Mouse (Mus musculus) adrenal gland, adult 8-10 months (tissue): ENCODE measurements at regions not wholly inside any gene's neighbourhood (a gene's known extent, or its start where the extent isn't known, plus 50 kb on each side); places are given as distances from the start of the nearest gene placed in this dataset.
A peak's percentile ranks its signal among the peaks of the same experiment; 100 is the strongest.
"Not testable (repeated sequence)": the region's sequence is repeated elsewhere in the genome, so short reads cannot be mapped to it uniquely, and the experiment has no call there.

Source experiments
- DNase-seq: peaks from one replicate; pipeline ENCODE4 v3.0.0; 2022

GRCm38 (mm10) chr1:30751138-30751907 is 122.4 kb downstream of the Phf3 start:
- DNase-seq: no peak

- no peak for DNase-seq
These were observed 131.8 kb downstream of the Phf3 start for GRCm38 (mm10) chr1:30741955-30742354.

- no peak for DNase-seq
These were observed 132.9 kb downstream of the Phf3 start for GRCm38 (mm10) chr1:30740831-30741230.

- DNase-seq: no peak
These were observed 152.2 kb downstream of the Phf3 start for GRCm38 (mm10) chr1:30721519-30721918.

- no peak for DNase-seq
These were observed 152.9 kb downstream of the Phf3 start for GRCm38 (mm10) chr1:30720829-30721228.

DNA sequence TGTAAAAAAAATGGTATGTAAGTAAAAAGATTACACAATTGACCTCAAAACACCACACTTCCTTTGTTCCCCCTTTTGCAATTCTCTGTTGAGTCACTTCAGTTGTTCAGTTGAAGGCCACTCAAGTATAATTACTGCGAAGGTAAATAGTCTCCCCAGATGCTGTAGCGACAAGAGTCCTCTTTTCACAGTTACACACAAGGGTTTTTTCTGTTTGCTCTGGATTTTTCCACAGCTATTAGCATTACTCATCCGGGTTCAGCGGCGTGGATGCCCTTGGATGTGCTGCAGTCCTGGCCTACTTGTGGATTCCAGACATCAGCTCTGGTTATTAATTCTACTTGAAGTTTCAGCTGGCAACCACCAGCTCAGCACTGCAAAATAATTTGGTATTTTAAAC is 155.1 kb downstream of the Phf3 start:
- peak; percentile 76 for DNase-seq

DNA sequence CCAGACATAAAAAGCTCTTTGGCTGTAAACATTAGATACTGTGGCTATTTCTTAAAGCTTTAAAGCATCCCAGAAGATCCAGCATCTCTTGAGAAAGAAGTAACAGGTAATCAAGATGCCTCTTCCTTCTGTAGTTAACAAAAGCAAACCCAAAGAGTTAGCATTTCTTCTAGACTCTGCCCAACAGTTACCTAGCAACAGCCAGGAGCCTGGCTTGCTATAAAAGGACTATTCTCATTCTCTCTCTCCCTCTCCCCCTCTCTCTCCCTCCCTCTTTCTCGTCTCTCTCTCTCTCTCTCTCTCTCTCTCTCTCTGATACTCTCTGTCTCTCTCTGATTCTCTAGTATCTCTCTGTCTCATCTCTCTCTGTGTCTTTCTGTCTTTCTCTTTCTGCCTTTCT is 157.4 kb downstream of the Phf3 start:
- no peak for DNase-seq

- DNase-seq: no peak
These were observed 172.6 kb downstream of the Phf3 start for GRCm38 (mm10) chr1:30701116-30701515.

GRCm38 (mm10) chr1:30700399-30701081 is 173.2 kb downstream of the Phf3 start:
- no peak for DNase-seq

DNA sequence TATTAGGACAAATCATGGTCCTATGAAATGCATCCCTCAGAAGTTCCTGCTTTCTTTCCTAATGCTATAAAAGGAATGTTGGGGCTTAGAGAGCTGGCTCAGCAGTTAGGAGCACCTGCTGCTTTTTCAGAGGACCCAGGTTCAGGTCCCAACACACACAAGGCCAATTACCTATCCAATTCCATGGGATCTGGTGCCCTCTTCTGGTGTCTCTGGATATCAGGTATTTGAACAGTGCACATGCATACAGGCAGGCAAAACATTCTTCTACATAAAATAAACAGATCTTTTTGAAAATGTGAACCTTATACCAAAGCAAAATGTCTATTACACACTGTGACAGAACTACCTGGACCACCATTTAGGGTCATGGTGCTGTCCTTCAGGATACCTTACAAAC is 177.4 kb downstream of the Phf3 start:
- DNase-seq: no peak

GRCm38 (mm10) chr1:30685318-30685717 is 188.4 kb downstream of the Phf3 start:
- DNase-seq: no peak

- no peak for DNase-seq
These were observed 189.8 kb downstream of the Phf3 start for GRCm38 (mm10) chr1:30683889-30684288.

DNA sequence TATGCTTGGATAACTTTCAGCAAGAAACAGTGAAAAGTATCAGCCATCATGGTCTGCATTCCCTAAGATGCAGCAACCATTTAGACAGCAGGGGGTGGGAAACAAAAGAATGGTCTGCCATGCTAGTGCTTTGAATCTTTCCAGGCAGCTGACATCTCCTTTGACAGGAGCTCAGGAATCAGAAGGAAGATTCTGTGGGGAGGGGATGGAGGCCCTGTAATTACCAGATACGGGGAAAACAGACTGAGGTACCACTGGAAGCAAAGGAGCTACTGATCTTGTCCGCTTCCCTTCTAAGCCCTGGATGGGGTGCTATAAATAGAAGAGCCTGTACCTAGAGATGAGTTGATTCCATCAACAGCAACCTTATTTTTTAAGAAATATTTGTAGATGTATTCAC is 233.9 kb downstream of the Phf3 start:
- no peak for DNase-seq

GRCm38 (mm10) chr1:30632760-30633159 is 241.0 kb downstream of the Phf3 start:
- DNase-seq: no peak

- DNase-seq: not testable (repeated sequence)
These were observed 245.9 kb downstream of the Phf3 start for GRCm38 (mm10) chr1:30627796-30628195.

- no peak for DNase-seq
These were observed 278.5 kb downstream of the Phf3 start for GRCm38 (mm10) chr1:30595122-30595730.

DNA sequence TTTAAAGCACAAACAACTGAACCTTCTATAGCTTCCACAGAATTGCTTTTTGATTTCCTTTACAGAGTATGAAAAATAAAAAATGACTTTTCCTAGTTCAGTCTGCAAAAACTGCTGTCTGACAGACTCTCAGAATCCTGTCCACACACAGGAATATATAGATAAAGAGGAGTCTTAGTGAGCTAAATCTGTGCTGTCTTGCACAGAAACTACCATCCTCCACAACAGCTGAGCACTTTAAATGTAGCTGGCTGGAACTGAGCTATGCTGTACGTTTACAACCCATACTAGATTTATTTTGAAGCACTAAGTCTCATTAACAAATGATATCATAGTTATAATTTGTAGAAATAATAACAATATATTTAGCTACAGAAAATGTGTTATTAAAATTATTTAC is 279.7 kb downstream of the Phf3 start:
- DNase-seq: no peak

GRCm38 (mm10) chr1:30590721-30591120 is 283.0 kb downstream of the Phf3 start:
- DNase-seq: no peak

GRCm38 (mm10) chr1:30588885-30589284 is 284.8 kb downstream of the Phf3 start:
- no peak for DNase-seq

- DNase-seq: no peak
These were observed 285.4 kb downstream of the Phf3 start for GRCm38 (mm10) chr1:30588336-30588735.

GRCm38 (mm10) chr1:30584806-30585205 is 288.9 kb downstream of the Phf3 start:
- no peak for DNase-seq

DNA sequence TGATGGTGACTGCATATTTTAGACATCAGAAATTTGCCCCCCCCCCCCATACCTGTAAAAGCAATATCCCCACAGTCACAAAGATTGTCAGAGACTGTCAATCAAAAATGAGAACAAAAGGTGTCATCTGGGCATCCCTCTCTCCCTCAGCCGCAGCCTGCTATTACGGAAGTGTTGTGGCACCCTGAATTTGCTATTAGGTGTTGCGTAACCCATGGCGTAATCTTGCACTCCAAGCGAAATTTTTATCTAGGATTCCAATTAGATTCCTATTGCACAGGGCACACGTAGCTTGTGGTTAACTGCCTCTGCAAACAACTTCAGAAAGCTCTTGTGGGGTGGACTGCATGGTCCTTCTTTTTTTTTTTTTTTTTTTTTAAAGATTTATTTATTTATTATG is 289.9 kb downstream of the Phf3 start:
- DNase-seq: no peak

GRCm38 (mm10) chr1:30564757-30565156 is 309.0 kb downstream of the Phf3 start:
- DNase-seq: no peak

DNA sequence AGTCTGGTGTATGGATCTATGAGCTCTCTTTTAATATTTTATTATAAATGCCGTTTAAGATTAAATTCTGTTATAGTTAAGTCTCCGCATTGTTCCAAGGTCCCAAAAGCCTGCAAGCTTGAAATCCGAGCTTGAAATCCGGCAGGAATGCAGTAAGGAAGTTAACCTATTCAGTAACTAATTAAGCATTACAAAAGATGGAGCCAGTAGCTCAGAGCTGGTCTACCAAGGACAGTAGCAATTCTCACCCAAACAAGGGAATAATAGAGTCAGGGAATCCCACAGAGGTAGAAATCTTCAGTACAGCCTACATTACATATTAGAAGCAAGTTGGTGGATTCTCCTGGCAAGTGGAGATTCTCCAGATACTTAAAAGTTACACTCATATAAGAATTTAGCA is 325.0 kb downstream of the Phf3 start:
- DNase-seq: not testable (repeated sequence)
